Mouse (Mus musculus) neural tube, embryonic 12.5 days (tissue): ENCODE results near the gene Macrod2. TPM values are rescaled to one million over a fixed set of nuclear protein-coding genes. Genes with fewer than 3 reads are reported as not detected.

Source experiments
- ATAC-seq: fragments of 200-750 bp; cut with Nextera tagmentation; 2 replicates; pipeline ENCODE4 v1.8.0; 2017; ENCODE audit warnings: low read depth, mild to moderate bottlenecking, moderate TSS enrichment, moderate library complexity; ENCODE audit not compliant: low FRiP score
- H3K27ac ChIP-seq: fragments of 300-500 bp; sonication (generic); 2 replicates; pipeline ENCODE4 v1.5.1; 2016
- H3K27me3 ChIP-seq: fragments of 300-500 bp; sonication (generic); replicated peaks from 2 replicates; pipeline ENCODE4 v1.6.1; 2016; ENCODE audit warnings: mild to moderate bottlenecking
- H3K36me3 ChIP-seq: fragments of 300-500 bp; sonication (generic); 2 replicates; pipeline ENCODE4 v1.6.1; 2016; ENCODE audit warnings: mild to moderate bottlenecking
- H3K4me1 ChIP-seq: fragments of 300-500 bp; sonication (generic); 2 replicates; pipeline ENCODE4 v1.6.1; 2016
- H3K4me2 ChIP-seq: fragments of 300-500 bp; sonication (generic); replicated peaks from 2 replicates; pipeline ENCODE4 v1.6.1; 2016; ENCODE audit warnings: mild to moderate bottlenecking
- H3K4me3 ChIP-seq: fragments of 300-500 bp; sonication (generic); 2 replicates; pipeline ENCODE4 v1.5.1; 2016
- H3K9ac ChIP-seq: fragments of 300-500 bp; sonication (generic); 2 replicates; pipeline ENCODE4 v1.6.1; 2016; ENCODE audit warnings: mild to moderate bottlenecking
- H3K9me3 ChIP-seq: fragments of 300-500 bp; sonication (generic); 2 replicates; pipeline ENCODE4 v1.6.1; 2016; ENCODE audit warnings: mild to moderate bottlenecking
- WGBS: fragments of 180-500 bp; shearing (Covaris S2); methylation state at CpG from one replicate; pipeline ENCODE4 v1.1.7; 2016; 5-methylcytosine and 5-hydroxymethylcytosine counted together
- polyA plus RNA-seq: library from polyadenylated mRNA; unstranded; fragments of >200 nt; fragmentation: Nextera tagmentation; extraction: Ambion mirVana; gene quantifications from 2 replicates; pipeline ENCODE4 v1.2.1, GENCODE M21; 2016

Gene Macrod2
- polyA plus RNA-seq, 1 experiment from 2014 or later, result 53.8 TPM

GRCm38 (mm10) chr2:141280817-141281216, 885.7 kb downstream of the Macrod2 start:
- Histone ChIP-seq H3K9ac (no peak overlapping the region), H3K27ac (no peak overlapping the region), H3K4me3 (no peak overlapping the region), H3K9me3 (no peaks in the 10 kb centered on the region), H3K36me3 (no peaks in the 10 kb centered on the region), H3K27me3 (no peaks in the 10 kb centered on the region), H3K4me1 (no peaks in the 10 kb centered on the region), H3K4me2 (no peak overlapping the region)
- no peak for ATAC-seq
- 91% methylated on average over 1 of the region's 1 CpGs for WGBS

DNA sequence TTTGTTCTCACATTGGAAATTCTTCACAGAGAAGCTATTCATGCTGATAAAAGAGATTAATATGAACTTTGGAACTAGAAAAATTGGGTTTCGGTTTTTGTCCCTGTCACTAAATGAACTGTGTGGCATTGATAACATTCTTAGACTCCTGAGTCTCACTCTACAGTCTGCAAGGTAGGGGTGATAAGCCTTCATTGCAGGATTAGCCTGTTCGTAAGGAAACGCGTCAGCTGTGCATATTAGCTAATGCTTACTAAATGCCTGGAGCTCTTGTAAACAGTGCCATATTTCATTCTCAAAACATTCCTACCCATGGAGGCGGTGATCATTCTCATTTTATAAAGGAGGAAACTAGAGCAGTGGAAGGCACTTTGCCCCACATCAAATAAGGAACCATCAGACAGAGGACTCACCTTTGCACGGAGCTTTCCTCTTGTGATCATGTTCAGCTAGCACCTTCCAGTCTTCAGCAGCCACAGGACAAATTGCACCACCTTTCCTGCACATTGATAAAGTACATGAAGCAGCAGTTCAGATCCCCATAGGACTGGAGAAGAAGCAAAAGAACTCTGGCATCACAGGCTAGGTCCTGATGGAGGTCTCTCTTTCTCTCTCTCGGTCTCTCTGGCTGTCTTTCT, 891.1 kb downstream of the Macrod2 start:
- Histone ChIP-seq H3K27me3 (no peaks in the 10 kb centered on the region), H3K4me3 (no peak overlapping the region), H3K36me3 (no peaks in the 10 kb centered on the region), H3K9ac (no peak overlapping the region), H3K4me1 (no peaks in the 10 kb centered on the region), H3K4me2 (no peak overlapping the region), H3K27ac (no peak overlapping the region), H3K9me3 (no peaks in the 10 kb centered on the region)
- ATAC-seq, result no peak
- 85% methylated on average over 7 of the region's 7 CpGs for WGBS

DNA sequence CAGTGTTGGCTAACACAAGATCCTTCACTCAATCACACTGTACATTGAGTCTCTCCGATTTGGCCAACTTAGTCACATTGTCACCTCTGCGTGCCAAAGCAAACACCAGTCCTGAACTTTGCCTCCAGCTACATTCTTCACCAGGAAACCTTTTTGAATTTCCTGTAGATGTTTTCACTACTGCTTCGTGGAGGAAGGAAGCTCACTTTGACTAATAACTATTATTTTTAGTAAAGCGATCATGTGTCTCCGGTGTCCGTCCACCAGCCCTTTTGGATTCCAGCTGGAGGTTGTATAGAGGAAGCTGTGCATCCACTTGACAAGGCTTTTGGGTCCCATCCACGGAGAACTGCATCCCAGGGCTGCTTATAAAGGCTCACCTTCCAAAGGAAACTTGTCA, 893.4 kb downstream of the Macrod2 start:
- Histone ChIP-seq H3K27ac (no peak overlapping the region), H3K9ac (no peak overlapping the region), H3K27me3 (no peaks in the 10 kb centered on the region), H3K36me3 (no peaks in the 10 kb centered on the region), H3K4me3 (no peak overlapping the region), H3K4me2 (no peak overlapping the region), H3K9me3 (no peaks in the 10 kb centered on the region), H3K4me1 (no peaks in the 10 kb centered on the region)
- WGBS, result 76% methylated on average over 7 of the region's 7 CpGs
- no peak for ATAC-seq

GRCm38 (mm10) chr2:141289059-141289713, 894.1 kb downstream of the Macrod2 start:
- H3K4me2 ChIP-seq, result no peak overlapping the region
- no peaks in the 10 kb centered on the region for H3K36me3 ChIP-seq
- no peak overlapping the region for H3K4me3 ChIP-seq
- H3K27ac ChIP-seq, result no peak overlapping the region
- H3K9me3 ChIP-seq, result no peaks in the 10 kb centered on the region
- WGBS, result 60% methylated on average over 2 of the region's 2 CpGs
- ATAC-seq, result no peak
- no peak overlapping the region for H3K9ac ChIP-seq
- no peaks in the 10 kb centered on the region for H3K27me3 ChIP-seq
- H3K4me1 ChIP-seq, result no peaks in the 10 kb centered on the region

DNA sequence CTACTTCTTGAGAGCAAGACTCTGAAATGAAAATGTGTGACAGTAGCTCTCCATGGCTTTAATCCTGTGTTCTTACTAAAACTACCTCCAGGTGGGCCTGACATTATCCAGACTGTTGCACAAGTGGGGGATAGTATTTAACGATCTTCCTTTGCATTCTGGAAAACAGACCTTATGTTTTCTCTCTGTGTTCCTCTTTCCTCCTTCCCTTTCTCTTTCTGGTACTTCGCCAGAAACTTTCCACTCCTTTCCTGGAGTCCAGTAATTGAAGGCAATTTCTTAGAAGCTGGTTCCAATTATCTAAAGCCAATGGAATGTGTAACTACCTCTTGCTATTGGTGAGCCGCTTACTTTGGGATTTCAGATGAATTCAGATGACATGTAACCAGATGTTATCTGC, 897.7 kb downstream of the Macrod2 start:
- no peak overlapping the region for H3K9ac ChIP-seq
- no peak for ATAC-seq
- no peak overlapping the region for H3K27ac ChIP-seq
- H3K4me2 ChIP-seq, result no peak overlapping the region
- H3K36me3 ChIP-seq, result no peaks in the 10 kb centered on the region
- H3K4me1 ChIP-seq, result no peaks in the 10 kb centered on the region
- no peaks in the 10 kb centered on the region for H3K27me3 ChIP-seq
- H3K9me3 ChIP-seq, result no peaks in the 10 kb centered on the region
- H3K4me3 ChIP-seq, result no peak overlapping the region
- 70% methylated on average over 3 of the region's 3 CpGs for WGBS

DNA sequence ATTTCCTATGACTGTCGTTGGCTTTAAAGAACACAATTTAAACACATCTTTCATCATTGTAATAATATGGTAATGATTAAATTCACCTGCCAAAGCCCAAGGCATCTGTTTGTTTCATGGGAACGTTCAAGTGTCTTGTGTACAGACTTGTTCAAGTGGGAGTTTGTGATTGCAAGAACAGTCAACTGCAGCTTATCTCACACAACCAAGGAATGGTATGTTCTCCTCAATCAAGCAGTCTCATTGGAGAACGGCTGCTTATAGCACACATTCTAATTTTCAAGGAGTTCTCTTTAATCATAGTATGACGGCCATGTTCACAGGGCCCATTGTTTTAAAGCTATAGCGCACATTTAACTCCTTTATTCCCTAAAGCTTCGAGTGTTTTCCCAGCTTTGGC, 904.1 kb downstream of the Macrod2 start:
- no peak overlapping the region for H3K27ac ChIP-seq
- ATAC-seq, result no peak
- H3K9me3 ChIP-seq, result no peaks in the 10 kb centered on the region
- no peak overlapping the region for H3K4me2 ChIP-seq
- WGBS, result 83% methylated on average over 6 of the region's 6 CpGs
- no peak overlapping the region for H3K4me3 ChIP-seq
- no peaks in the 10 kb centered on the region for H3K27me3 ChIP-seq
- no peak overlapping the region for H3K9ac ChIP-seq
- no peaks in the 10 kb centered on the region for H3K36me3 ChIP-seq
- no peaks in the 10 kb centered on the region for H3K4me1 ChIP-seq

- H3K9ac ChIP-seq, result no peak overlapping the region
- H3K4me1 ChIP-seq, result no peaks in the 10 kb centered on the region
- no peaks in the 10 kb centered on the region for H3K36me3 ChIP-seq
- 96% methylated on average over 2 of the region's 2 CpGs for WGBS
- ATAC-seq, result no peak
- H3K27ac ChIP-seq, result no peak overlapping the region
- H3K4me2 ChIP-seq, result no peak overlapping the region
- H3K9me3 ChIP-seq, result no peaks in the 10 kb centered on the region
- H3K4me3 ChIP-seq, result no peak overlapping the region
- H3K27me3 ChIP-seq, result no peaks in the 10 kb centered on the region
These were observed 905.9 kb downstream of the Macrod2 start for GRCm38 (mm10) chr2:141301030-141301429.

- Histone ChIP-seq H3K36me3 (no peaks in the 10 kb centered on the region), H3K9ac (no peak overlapping the region), H3K27ac (no peak overlapping the region), H3K4me3 (no peak overlapping the region), H3K4me2 (no peak overlapping the region), H3K4me1 (peaks cover 5% of the 10 kb centered on the region; the same call in 1 of the 2 replicates), H3K27me3 (no peaks in the 10 kb centered on the region), H3K9me3 (no peaks in the 10 kb centered on the region)
- ATAC-seq, result no peak
- WGBS, result 90% methylated on average over 3 of the region's 3 CpGs
These were observed 913.3 kb downstream of the Macrod2 start for GRCm38 (mm10) chr2:141308406-141308805.

- Histone ChIP-seq H3K9me3 (no peaks in the 10 kb centered on the region), H3K4me3 (no peak overlapping the region), H3K9ac (no peak overlapping the region), H3K4me1 (peaks cover 5% of the 10 kb centered on the region; the same call in 1 of the 2 replicates), H3K36me3 (no peaks in the 10 kb centered on the region), H3K27me3 (no peaks in the 10 kb centered on the region), H3K27ac (no peak overlapping the region), H3K4me2 (no peak overlapping the region)
- peak; percentile 93 for ATAC-seq
- 33% methylated on average over 10 of the region's 10 CpGs for WGBS
These were observed 917.2 kb downstream of the Macrod2 start for GRCm38 (mm10) chr2:141312136-141312948.

DNA sequence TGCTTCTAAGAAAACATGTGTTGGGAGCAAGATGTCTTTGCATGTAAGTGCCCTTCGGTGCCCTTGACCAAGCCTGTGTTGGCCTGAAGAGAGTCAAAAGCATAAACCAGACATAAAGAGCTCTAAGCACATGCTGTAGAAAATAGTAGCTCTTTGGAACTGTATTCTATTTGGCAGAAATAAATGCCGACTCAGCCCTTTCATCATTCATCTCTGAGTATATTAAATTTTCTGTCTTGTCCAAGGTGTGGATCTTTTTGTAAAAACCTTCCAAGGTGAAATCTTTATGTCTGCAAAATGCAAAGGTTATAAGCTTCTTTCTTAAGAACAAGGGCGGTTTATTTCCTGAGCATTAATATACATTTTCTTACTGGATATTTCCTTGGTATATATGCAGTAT, 920.2 kb downstream of the Macrod2 start:
- H3K9me3 ChIP-seq, result no peaks in the 10 kb centered on the region
- peaks cover 5% of the 10 kb centered on the region; the same call in 1 of the 2 replicates for H3K4me1 ChIP-seq
- no peak overlapping the region for H3K4me3 ChIP-seq
- 96% methylated on average over 3 of the region's 3 CpGs for WGBS
- H3K27ac ChIP-seq, result no peak overlapping the region
- ATAC-seq, result no peak
- H3K27me3 ChIP-seq, result no peaks in the 10 kb centered on the region
- no peak overlapping the region for H3K4me2 ChIP-seq
- H3K36me3 ChIP-seq, result no peaks in the 10 kb centered on the region
- no peak overlapping the region for H3K9ac ChIP-seq

DNA sequence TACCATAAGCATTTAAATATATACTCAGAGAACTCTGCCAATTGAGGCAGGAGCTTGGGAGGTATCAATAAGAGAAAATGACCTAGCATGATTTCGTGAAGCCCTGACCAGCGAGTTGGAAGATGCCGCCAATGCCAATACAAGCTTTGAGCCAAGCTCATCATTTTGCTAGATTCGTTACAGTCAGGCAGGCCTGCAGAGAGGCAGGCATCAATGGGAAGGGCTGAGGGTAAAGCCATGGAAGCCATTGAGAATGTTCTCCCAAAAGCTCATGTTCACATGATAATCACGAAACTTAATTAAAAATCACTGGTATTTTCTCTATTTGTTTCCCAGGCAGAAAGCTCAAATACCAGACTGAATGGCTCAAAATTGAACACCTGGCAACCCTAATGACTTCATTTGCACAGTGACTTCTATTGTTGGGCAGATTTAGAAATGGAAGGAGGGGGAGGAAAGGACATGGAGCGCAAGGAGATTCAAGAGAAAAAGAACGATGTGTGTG, 928.9 kb downstream of the Macrod2 start:
- Histone ChIP-seq H3K4me1 (no peaks in the 10 kb centered on the region), H3K27ac (no peak overlapping the region), H3K9me3 (no peaks in the 10 kb centered on the region), H3K4me3 (no peak overlapping the region), H3K36me3 (no peaks in the 10 kb centered on the region), H3K4me2 (no peak overlapping the region), H3K27me3 (no peaks in the 10 kb centered on the region), H3K9ac (no peak overlapping the region)
- 84% methylated on average over 7 of the region's 7 CpGs for WGBS
- no peak for ATAC-seq

DNA sequence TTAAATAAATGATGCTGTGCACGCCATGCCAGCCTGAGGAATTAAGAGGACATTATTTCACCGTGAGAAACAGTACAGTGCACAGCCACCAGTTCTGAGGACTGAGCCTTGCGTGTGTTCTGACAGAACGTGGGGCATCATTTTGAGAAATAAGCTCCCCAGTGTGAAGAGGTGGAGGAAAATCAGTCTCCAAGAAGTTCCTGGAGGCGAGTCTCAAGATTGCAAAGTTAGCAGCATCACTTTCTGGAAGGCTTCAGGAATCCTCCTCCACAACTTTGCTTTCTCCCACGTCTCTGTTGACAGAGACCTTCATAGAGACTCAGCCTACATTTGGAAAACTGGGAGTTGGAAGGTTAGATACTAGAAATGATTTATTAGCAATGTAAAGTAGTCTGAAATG, 932.2 kb downstream of the Macrod2 start:
- WGBS, result 76% methylated on average over 6 of the region's 6 CpGs
- Histone ChIP-seq H3K4me2 (no peak overlapping the region), H3K9ac (no peak overlapping the region), H3K27me3 (no peaks in the 10 kb centered on the region), H3K4me3 (no peak overlapping the region), H3K27ac (no peak overlapping the region), H3K4me1 (no peaks in the 10 kb centered on the region), H3K9me3 (no peaks in the 10 kb centered on the region), H3K36me3 (no peaks in the 10 kb centered on the region)
- ATAC-seq, result no peak
